ENCODE assay signal across 9 mouse cellular contexts in genomic region chr13:51315008-51315778, GRCm38 (mm10).
DNase-seq lines count a peak whose midpoint lies in the region; ATAC-seq lines count a peak whose summit lies in the region.
"Had no signal": no experiment of that assay in that cellular context is flagged by ENCODE, and none has a peak within 500 bp of the region (broad histone marks: within the 10 kb centered on the region; RNA-seq: fewer than 3 reads in every experiment).

No protein-coding gene starts in this region.

- H3K27ac ChIP-seq in heart, embryonic 15.5 days: peak overlapping the region; percentile 87
- peak overlapping the region; percentile 59 for H3K27ac ChIP-seq in forebrain, embryonic 15.5 days (replicated peaks)
- H3K27ac ChIP-seq in midbrain, embryonic 10.5 days (replicated peaks): peak overlapping the region; percentile 86

- intact Hi-C loops in heart, postnatal 25 days (cut with DNase I): no loop called here
- intact Hi-C loops in gastrocnemius, postnatal 14 days (cut with DNase I; ENCODE audit: low total_unique reads): loop anchor here (10.0 kb wide), 2 partner anchors 90 to 110 kb away; partner anchors contain the start of gene S1pr3

- no peak for ATAC-seq in heart, embryonic 15.5 days (replicated peaks; ENCODE audit: insufficient number of reproducible peaks, insufficient read depth, low FRiP score, low read depth)
- 0 out of 2 replicates have a peak, but pooled peaks have one; percentile 9 for ATAC-seq in forebrain, embryonic 15.5 days (replicated peaks)

- H3K4me1 ChIP-seq in heart, embryonic 15.5 days (replicated peaks): peaks cover 42% of the 10 kb centered on the region
- H3K4me1 ChIP-seq in forebrain, embryonic 15.5 days: peaks cover 24% of the 10 kb centered on the region
- peaks cover 49% of the 10 kb centered on the region for H3K4me1 ChIP-seq in midbrain, embryonic 10.5 days

- H3K9ac ChIP-seq in heart, embryonic 15.5 days: no peak overlapping the region
- no peak overlapping the region for H3K9ac ChIP-seq in forebrain, embryonic 15.5 days (replicated peaks)

- no peak overlapping the region for H3K4me2 ChIP-seq in heart, embryonic 15.5 days
- H3K4me2 ChIP-seq in forebrain, embryonic 15.5 days (replicated peaks): no peak overlapping the region

- H3K27me3 ChIP-seq in heart, embryonic 15.5 days: no peaks in the 10 kb centered on the region
- H3K27me3 ChIP-seq in forebrain, embryonic 15.5 days: no peaks in the 10 kb centered on the region
- no peaks in the 10 kb centered on the region for H3K27me3 ChIP-seq in midbrain, embryonic 10.5 days (ENCODE audit: low read depth, poor library complexity, severe bottlenecking)

- no peak overlapping the region for H3K4me3 ChIP-seq in heart, embryonic 15.5 days
- H3K4me3 ChIP-seq in forebrain, embryonic 15.5 days: no peak overlapping the region
- peak overlapping the region; percentile 21; the same call in 1 of the 2 replicates for H3K4me3 ChIP-seq in midbrain, embryonic 10.5 days

- 35% methylated on average over 10 of the region's 10 CpGs for WGBS in heart, embryonic 15.5 days
- WGBS in forebrain, embryonic 15.5 days: 32% methylated on average over 10 of the region's 10 CpGs
- WGBS in midbrain, embryonic 10.5 days: 47% methylated on average over 10 of the region's 10 CpGs

- no peaks in the 10 kb centered on the region for H3K36me3 ChIP-seq in heart, embryonic 15.5 days
- no peaks in the 10 kb centered on the region for H3K36me3 ChIP-seq in forebrain, embryonic 15.5 days
- H3K36me3 ChIP-seq in midbrain, embryonic 10.5 days: no peaks in the 10 kb centered on the region

- no peak for DNase-seq in heart, postnatal 25 days (ENCODE audit: low spot score)
- peak; percentile 66 for DNase-seq in NIH3T3 (ENCODE audit: low read depth)
- no peak for DNase-seq in midbrain, embryonic 10.5 days (ENCODE audit: low spot score)
- DNase-seq in thymus, postnatal 14 days: no peak
- no peak for DNase-seq in adrenal gland, adult (ENCODE audit: inconsistent age in 2 of 2, low spot score in 1 of 2)
- DNase-seq in gastrocnemius, postnatal 14 days: no peak
- DNase-seq: cerebellum, adult 11-12 months had no signal

- H3K9me3 ChIP-seq in heart, embryonic 15.5 days (replicated peaks): no peaks in the 10 kb centered on the region
- no peaks in the 10 kb centered on the region for H3K9me3 ChIP-seq in forebrain, embryonic 15.5 days
- 0 out of 2 replicates have a peak, but pooled peaks cover 4% of the 10 kb centered on the region for H3K9me3 ChIP-seq in midbrain, embryonic 10.5 days (replicated peaks)
